Mouse (Mus musculus): ENCODE data around the gene Xylt1. TPM values are rescaled to one million over a fixed set of nuclear protein-coding genes. Genes with fewer than 3 reads are reported as not detected.

Gene Xylt1
- total RNA-seq, 2 experiments from 2014 or later = 6.9 to 8.6 TPM

DNA sequence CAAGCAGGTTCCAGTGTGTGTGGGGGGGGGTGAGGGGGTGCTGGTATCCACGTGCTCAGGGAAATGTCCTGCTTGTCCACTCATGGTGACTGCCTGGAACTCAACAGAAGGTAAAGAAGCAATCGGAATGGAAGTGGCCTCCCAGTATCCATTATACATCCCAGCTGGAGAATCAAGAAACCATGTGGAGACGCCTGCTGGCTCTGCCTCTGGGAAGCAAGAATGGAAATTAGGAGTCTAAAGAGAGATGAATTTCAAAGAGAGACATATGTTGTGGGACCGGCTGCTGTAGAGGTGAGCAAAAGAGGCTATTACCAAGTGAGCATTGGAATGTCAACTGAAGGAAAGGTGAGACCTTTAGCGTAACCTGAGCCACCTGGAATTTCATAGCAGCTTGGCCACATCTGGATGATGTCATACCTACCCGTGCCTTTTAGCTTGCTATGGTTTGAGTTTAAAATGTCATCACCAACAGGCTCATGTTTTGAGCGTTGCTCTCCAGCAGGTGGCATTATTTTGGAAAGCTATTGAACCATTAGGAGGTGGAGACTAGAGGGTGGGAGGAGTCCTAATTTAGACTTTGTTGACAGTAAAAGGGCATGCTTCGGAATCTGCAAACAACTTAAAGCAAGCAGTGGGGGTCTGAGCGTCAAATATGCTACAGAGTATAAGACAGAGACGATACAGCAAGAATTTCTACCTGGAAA is 329.3 kb downstream of the Xylt1 start:
- DNase-seq = no peak

DNA sequence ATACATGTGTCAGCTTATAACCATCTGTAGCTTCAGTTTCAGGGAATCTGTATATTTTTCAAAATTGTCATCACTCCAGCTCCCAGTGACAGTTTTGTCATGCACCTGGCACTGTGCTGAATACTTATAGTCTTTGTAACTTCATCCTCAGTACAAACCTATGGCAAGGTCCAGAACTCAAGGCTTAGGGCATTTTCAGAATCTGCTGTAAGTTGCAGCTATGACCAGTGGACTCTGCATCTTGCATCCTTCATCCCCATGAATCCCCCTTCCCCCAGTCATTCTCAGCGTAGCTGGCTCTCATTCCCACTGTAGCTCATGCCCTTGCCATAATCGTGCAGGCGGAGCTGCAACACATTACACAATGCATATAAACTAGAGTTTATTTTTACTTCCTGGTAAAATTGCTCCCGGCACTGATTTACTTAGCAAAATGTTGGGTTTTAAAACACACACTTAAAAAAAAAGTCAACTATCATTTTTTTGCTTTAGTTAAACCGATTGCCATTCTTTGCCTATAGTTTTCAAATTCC is 336.2 kb downstream of the Xylt1 start:
- no peak for DNase-seq

DNA sequence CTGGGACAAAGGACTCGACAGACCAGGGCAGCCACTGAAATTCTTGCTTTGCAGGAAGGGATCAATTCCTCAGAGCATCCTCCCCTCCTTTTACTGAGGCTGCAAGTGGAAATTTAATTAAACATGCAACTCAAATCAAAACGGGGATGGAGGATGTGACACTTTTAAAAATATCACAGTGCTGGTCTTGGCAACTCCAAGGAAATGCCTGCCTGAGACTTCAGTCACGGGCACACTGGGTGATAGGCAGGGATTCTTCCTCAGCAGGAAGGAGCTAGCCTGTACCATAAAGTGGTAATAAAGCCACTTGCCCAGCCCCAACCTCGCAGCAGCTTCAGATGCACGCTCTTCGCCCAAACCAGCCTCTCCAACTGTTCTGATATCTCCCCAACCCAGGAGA is 339.6 kb downstream of the Xylt1 start:
- DNase-seq = no peak
